Mouse (Mus musculus) left cerebral cortex, postnatal 14 days (tissue): ENCODE results near the gene Tmppe. TPM values are rescaled to one million over a fixed set of nuclear protein-coding genes. Genes with fewer than 3 reads are reported as not detected.

ENCODE experiments used
- DNase-seq, 2 experiments: peaks; one replicate each; pipeline ENCODE4 v3.0.0; 2021 to 2022; ENCODE audit warnings: low spot score in 2 of 2, mixed read lengths in 1 of 2
- intact Hi-C: fragments of 180-260 bp; cut with DNase I; formaldehyde crosslinking; loops from one replicate; pipeline ENCODE4 v1.15.1; 2025
- total RNA-seq, 2 experiments: library from RNA; stranded (reverse); gene quantifications; 2 replicates each; pipeline ENCODE4 v1.2.3; 2021

Tmppe gene
- total RNA-seq, 2 experiments from 2014 or later: 9.4 to 10.4 TPM

DNA sequence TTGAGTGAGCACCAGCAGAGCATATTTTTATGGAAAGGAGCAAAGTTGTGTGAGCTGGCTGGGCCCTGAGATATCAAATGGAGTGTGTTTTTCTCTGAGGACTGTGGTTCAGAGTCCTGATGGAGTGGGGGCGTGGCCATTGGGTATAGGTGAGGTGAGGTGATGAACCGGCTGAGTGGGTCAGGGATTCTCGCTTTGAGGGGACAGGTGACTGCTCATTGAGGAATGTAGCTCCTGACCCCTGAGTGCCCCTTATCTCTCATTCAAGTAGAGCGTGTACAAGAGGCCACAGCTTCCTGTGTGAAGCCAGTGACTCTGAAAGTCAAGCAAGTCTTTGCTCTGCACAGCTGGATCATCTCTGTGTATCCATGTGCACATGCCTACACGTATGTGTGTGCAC lies 25.3 kb downstream of the Tmppe start:
- intact Hi-C loops: no loop called here

DNA sequence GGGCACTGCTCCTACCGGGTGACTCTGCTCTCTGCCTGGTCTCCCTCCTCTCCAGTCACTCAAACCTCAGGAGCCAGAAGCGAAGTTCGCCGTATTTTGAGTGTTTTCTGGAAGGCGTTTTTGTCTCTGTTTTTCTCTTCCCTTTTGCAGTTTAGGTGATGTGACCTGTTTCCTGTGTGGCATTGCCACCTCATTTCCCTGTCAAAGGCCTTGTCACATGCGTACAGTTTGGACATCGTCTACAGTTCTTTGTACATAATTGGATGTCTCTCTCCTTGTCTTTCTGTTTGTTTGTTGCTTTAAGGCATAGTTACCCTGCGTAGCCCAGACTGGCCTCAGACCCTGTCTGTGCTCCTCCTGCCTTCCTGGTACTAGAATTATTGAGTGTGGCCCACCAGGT lies 26.5 kb downstream of the Tmppe start:
- no peak for DNase-seq
- intact Hi-C loops: no loop called here

More for the DNA sequence above, 25.3 kb downstream of the Tmppe start:
- no peak for DNase-seq

DNA sequence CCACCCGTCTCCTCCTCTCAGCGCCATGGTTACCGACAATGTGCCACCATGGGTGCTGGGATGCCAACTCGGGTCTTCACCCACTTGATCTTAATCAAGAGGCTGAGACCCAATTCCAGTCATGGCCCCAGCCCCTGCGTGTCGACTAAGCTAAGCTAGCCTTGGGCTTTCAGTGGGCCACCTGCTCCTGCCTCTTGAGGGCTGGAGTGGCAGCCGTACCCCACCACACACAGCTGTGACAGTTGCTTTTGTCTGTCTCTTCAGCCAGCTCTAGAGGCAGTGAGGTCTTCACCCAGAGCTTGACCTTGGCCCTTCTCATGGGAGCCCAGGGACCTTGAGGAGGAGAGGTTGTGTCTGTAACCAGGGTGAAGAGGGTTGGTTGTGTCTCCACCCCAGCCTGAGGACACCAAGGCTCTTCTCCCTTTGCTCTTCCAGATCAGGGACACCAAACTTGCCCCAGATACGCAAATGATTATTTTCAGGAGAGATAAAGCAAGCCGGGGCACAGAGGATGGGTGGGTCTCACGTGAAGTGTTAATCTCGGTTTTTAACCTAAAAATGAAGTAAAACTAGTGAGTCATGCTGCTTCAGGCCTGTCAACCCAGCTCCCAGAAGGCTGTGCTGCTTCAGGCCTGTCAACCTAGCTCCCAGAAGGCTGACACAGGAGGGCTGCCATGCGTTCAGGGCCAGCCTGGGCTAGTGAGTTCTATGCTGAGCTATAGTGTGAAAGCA lies 27.4 kb downstream of the Tmppe start:
- intact Hi-C loops: no loop called here
- no peak for DNase-seq

DNA sequence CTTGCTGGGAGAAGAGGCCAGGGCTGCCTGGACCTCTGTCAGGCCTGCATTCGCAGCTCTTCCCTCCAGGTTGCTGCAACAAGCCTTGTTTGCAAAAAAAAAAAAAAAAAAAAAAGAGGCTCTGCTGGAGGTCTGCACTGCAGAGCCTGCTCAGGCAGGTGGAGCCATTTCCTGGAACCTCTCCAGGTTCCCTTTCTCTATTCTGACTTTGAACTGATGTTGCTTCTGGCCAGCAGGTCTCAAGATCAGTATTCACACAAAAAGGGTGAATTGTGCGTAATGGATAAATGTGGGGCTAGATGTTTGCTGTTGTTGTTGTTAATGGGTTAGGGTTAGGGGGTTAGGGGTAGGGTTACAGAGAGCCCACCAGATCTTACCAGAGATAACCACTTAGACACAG lies 34.8 kb downstream of the Tmppe start:
- DNase-seq: no peak

DNA sequence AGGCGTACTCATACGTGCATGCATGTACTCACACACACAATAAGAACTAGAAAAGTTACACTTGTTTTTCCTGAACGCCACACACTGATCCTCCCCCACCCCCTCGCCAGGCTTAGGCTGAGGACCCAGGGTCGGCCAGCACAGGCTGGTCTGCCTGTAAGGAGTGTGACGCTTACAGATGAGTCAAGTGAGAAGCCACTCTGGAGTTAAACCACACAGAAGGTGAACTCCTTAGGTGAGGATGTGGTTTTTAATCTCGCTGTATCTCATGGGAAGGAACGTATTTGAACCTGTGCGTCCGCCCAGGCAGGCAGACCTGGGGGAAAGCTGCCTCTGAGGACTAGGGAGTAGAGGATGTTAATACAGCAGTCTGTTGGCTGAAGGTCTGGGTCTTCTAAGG lies 39.6 kb downstream of the Tmppe start:
- intact Hi-C loops: no loop called here
- DNase-seq: no peak

More for the DNA sequence above, 34.8 kb downstream of the Tmppe start:
- intact Hi-C loops: no loop called here

DNA sequence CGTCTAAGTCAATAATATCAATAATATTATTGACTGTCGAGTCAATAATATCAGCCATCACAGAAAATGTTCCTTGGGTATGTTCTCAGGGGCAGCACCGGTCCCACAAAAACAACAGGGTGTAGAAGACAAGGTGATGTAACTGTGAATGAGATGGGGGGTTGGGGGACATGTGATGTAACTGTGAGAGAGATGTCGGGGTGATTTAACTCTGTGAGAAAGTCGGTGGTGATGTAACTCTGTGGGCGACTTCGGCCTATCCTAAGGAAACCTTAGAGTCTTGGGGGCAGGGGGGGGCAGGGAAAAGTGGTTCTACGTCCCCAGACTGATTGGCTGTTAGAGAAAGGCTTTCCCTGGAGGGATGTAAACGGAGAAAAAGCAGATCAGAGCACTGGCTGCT lies 41.3 kb downstream of the Tmppe start:
- intact Hi-C loops: no loop called here
- DNase-seq: no peak

DNA sequence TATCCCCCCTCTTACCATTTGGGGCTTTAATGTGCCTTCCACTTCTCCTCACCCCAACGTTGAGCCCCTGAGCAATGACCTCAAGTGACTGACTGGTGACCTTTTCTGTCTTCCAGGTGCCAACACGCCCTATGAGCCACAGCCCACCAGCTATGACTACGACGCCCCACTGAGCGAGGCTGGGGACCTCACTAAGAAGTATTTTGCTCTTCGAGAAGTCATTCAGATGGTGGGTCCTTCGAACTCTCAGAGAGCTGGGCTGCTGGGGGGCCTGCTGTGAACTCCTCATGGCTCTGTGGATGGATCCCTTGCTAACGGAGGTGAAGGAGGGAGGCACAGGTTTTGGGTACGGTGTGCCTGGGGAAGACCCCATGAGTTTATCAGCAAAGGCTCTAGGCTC lies 42.0 kb downstream of the Tmppe start:
- intact Hi-C loops: no loop called here
- no peak for DNase-seq

DNA sequence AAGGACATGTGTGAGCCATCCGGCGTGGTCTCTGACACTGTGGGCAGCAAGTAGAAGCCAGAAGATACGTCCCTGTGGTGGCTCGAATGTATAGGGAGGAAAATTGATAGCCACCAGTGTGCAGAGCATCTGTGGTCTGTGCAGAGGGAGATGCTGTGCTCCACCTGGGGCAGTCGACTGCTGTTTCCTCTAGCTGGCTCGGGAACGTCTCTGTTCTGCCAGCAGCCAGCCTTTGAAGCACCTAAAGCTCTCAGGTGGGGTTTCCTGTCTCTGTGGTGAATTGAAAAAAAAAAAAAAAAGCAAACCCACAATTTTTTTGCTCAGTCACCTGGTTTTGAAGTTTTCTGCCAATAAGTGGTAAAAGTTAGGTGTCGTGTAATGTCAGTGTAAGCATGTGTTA lies 42.4 kb downstream of the Tmppe start:
- no peak for DNase-seq
- intact Hi-C loops: no loop called here

DNA sequence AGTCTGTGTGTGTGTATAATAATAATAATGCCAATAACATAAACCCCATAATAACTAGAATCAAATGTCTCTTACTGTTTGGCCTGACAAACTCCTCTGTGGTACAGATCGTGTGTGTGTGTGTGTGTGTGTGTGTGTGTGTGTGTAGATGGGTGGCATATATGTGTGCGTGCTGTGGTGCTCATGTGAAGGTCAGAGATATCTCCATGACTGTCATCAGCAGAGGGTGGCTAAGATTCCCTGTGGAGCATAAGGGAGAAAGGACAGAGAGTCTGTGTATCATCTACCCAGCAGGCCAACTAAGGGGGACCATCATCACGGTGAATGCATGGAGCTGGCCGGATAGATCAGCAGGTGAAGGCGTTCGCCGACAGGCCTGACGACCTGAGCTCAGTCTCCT lies 46.0 kb downstream of the Tmppe start:
- no peak for DNase-seq

DNA sequence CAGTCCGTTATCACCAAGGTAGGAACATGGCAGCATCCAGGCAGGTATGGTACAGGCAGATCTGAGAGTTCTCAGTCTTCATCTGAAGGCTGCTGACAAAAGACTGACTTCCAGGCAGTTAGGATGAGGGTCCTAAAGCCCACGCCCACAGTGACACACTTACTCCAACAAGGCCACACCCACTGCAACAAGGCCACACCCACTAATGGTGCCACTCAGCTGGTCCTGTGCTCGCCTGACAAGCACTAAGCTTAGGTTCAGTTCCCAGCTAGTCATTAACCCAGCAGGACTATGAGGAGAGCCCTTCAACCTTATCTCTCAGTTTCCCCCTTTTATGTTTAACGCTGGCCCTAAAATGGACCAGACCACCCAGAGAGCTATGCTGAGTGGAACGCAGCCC lies 47.8 kb downstream of the Tmppe start:
- DNase-seq: no peak
- intact Hi-C loops: no loop called here

More for the DNA sequence above, 46.0 kb downstream of the Tmppe start:
- intact Hi-C loops: no loop called here

DNA sequence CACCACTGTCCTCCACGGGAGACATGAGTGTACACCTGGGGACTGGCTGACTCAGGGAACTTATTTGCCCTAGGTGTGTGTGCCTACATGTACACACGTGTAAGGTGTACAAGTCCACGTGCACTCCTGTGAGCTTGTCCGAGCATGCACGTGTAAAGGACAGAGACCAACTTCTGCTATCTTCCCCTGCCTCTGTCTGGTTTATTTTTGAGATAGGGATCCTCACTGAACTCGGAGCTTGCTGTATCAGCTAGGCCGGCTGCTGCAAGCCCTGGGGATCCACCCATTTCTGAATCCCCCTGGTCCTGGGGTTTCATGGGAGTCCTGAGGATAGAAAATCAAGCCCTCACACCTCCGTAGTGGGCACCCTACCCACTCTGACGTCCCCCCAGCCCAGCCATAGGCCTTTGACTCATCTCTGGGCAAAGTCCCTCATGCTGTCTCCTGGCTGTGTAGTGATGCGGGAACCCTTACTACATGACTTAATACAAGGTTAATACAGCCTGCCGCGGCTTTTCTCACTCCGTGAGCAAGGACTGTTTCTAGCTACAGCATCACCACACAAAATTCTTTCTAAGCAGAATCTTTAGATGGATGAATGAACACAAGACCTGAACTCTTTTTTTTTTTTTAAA lies 48.3 kb downstream of the Tmppe start:
- intact Hi-C loops: no loop called here
- DNase-seq: no peak

DNA sequence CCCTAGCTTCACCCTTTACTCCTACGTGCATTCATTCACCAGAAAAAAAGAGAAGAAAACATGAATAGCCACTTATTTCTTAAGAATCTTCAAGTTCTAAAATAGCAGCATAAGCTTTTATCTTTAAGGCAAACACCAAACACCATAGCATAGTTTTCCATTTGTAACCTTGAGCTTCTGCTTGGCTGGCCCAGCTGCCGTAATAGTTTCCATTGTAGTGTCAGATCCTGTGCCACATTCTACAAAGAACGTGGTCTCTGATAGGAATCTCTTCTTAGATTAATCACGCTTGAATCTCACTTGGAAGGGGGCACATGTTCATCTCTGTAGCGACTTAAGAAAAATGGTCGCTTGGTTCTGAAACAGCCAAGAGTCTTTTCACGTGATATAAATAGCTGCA lies 50.7 kb downstream of the Tmppe start:
- intact Hi-C loops: no loop called here
- no peak for DNase-seq

DNA sequence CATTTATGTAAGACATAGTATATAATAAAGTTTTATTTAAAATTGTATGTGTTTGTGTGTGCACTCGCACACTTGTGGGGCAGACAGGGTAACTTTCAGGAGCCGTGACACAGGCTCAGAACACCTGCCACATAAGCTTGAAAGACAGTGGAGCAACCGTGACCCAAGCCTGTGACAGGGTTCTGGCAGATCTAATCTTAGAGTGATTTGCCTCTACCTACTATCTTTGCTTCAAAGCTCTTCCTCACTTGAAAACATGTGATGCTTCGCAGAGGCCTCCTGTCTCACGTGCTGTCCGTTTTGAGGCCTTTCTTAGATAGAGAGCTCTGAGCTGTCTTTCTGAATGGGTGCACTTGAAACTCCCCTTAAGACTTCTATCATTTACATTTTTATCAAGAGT lies 51.5 kb downstream of the Tmppe start:
- DNase-seq: no peak
- intact Hi-C loops: no loop called here

DNA sequence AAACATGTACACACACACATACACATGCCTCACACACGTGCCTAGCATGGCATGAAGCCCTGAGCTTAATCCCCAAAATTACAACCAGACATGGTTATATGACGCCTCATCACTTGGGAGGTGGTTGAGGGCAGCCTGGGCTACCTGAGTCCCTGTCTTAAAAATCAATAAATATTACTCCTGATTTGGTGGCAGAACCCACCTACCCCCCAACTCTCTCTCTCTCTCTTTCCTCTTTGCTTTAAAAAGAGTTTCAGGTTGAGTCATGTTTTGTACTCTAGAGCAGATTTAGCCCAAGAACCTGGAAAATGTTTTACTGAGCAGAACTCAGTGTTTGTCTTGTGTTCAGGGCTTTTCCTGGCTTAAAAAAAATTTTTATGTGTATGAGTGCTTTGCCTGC lies 54.5 kb downstream of the Tmppe start:
- intact Hi-C loops: no loop called here

More for the DNA sequence above, 54.5 kb downstream of the Tmppe start:
- DNase-seq: no peak

Other genes with a start within 250 kb of the Tmppe start
- gene Bcl2a1c, start 71.0 kb upstream of the Tmppe start, total RNA-seq: not detected
- 1 to 10 TPM; 8.0 to 8.6 TPM for gene Crtap, start 10.4 kb upstream of the Tmppe start, total RNA-seq
- gene Glb1, start within 50 bp of the Tmppe start, total RNA-seq: 10 to 100 TPM; 28.1 to 30.2 TPM
- gene Ccr4, start 103.8 kb downstream of the Tmppe start, total RNA-seq: not detected
- gene C130032M10Rik, start 114.6 kb downstream of the Tmppe start, total RNA-seq: not detected
- under 1 TPM; 0.44 to 0.48 TPM for gene Trim71, start 163.3 kb downstream of the Tmppe start, total RNA-seq
- 10 to 100 TPM; 49.7 to 50.5 TPM for gene Cnot10, start 239.1 kb downstream of the Tmppe start, total RNA-seq